Mouse (Mus musculus) lung, embryonic 16.5 days (tissue): ENCODE results near the gene Ccdc121. TPM values are rescaled to one million over a fixed set of nuclear protein-coding genes. Genes with fewer than 3 reads are reported as not detected.
A peak's percentile ranks its signal among the peaks of the same experiment; 100 is the strongest.

ENCODE experiments used
- ATAC-seq: fragments of 200-750 bp; cut with Nextera tagmentation; 2 replicates; pipeline ENCODE4 v1.8.0; 2017; ENCODE audit warnings: low read depth, mild to moderate bottlenecking, moderate library complexity
- H3K27ac ChIP-seq: fragments of 300-500 bp; sonication (generic); 2 replicates; pipeline ENCODE4 v1.5.1; 2014; ENCODE audit warnings: mild to moderate bottlenecking, control low read depth, low read length
- H3K27me3 ChIP-seq: fragments of 300-500 bp; sonication (generic); 2 replicates; pipeline ENCODE4 v1.6.1; 2014; ENCODE audit warnings: low read depth, low read length, mixed read lengths; ENCODE audit not compliant: control insufficient read depth, insufficient read depth
- H3K36me3 ChIP-seq: fragments of 300-500 bp; sonication (generic); 2 replicates; pipeline ENCODE4 v1.6.1; 2014; ENCODE audit warnings: low read length; ENCODE audit not compliant: control insufficient read depth, insufficient read depth
- H3K4me1 ChIP-seq: fragments of 300-500 bp; sonication (generic); replicated peaks from 2 replicates; pipeline ENCODE4 v1.6.1; 2014; ENCODE audit warnings: low read length, mixed read lengths; ENCODE audit not compliant: control insufficient read depth, insufficient read depth
- H3K4me2 ChIP-seq: fragments of 300-500 bp; sonication (generic); 2 replicates; pipeline ENCODE4 v1.6.1; 2014; ENCODE audit warnings: low read depth, low read length, control low read depth
- H3K4me3 ChIP-seq: fragments of 300-500 bp; sonication (generic); 2 replicates; pipeline ENCODE4 v1.5.1; 2014; ENCODE audit warnings: mild to moderate bottlenecking, low read length, control low read depth
- H3K9ac ChIP-seq: fragments of 300-500 bp; sonication (generic); 2 replicates; pipeline ENCODE4 v1.6.1; 2014; ENCODE audit warnings: low read length, control low read depth
- H3K9me3 ChIP-seq: fragments of 300-500 bp; sonication (generic); 2 replicates; pipeline ENCODE4 v1.6.1; 2016; ENCODE audit warnings: low read length; ENCODE audit not compliant: control insufficient read depth
- WGBS: fragments of 180-500 bp; shearing (Covaris S2); extraction: QIAGEN DNeasy Blood & Tissue Kit; methylation state at CpG from one replicate; pipeline ENCODE4 v1.1.7; 2014; 5-methylcytosine and 5-hydroxymethylcytosine counted together
- polyA plus RNA-seq: library from polyadenylated mRNA; unstranded; fragments of >200 nt; fragmentation: Nextera tagmentation; extraction: Ambion mirVana; gene quantifications from 2 replicates; pipeline ENCODE4 v1.2.1, GENCODE M21; 2015

The Ccdc121 gene
- polyA plus RNA-seq, 1 experiment from 2014 or later: 0.58 TPM

- WGBS: 78% methylated on average over 8 of the region's 8 CpGs
- no peak overlapping the region for H3K4me2 ChIP-seq
Measured at GRCm38 (mm10) chr1:181469415-181469814, 41.8 kb downstream of the Ccdc121 start.

DNA sequence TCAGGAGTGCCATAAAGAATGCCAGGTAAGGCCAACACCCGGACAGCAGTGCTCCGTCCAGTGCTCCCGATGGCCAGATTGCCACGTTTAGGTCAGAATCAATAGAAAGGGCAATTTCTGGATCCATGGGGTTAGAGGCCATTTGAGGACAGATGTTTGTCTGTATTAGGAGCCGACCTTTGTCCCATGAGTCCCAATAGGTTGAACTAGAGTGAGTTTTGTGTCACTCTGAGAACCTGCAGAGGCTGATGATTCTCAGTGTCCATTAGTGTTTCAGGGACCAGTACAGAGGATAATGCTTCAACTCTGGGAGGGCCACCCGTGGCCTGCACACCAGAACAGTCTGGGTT is 44.0 kb downstream of the Ccdc121 start:
- peaks cover 9% of the 10 kb centered on the region; the same call in 1 of the 2 replicates for H3K9me3 ChIP-seq
- no peaks in the 10 kb centered on the region for H3K36me3 ChIP-seq
- H3K4me1 ChIP-seq: peaks cover 4% of the 10 kb centered on the region
- whole genome bisulfite sequencing: 92% methylated on average over 6 of the region's 6 CpGs
- no peak overlapping the region for H3K4me3 ChIP-seq
- no peaks in the 10 kb centered on the region for H3K27me3 ChIP-seq
- H3K27ac ChIP-seq: no peak overlapping the region
- ATAC-seq: no peak
- H3K9ac ChIP-seq: no peak overlapping the region
- no peak overlapping the region for H3K4me2 ChIP-seq

More at GRCm38 (mm10) chr1:181469415-181469814, 41.8 kb downstream of the Ccdc121 start:
- Histone ChIP-seq H3K36me3 (no peaks in the 10 kb centered on the region), H3K9ac (no peak overlapping the region), H3K9me3 (peaks cover 9% of the 10 kb centered on the region; the same call in 1 of the 2 replicates), H3K27me3 (no peaks in the 10 kb centered on the region), H3K27ac (no peak overlapping the region), H3K4me1 (peaks cover 4% of the 10 kb centered on the region), H3K4me3 (no peak overlapping the region)
- no peak for ATAC-seq

DNA sequence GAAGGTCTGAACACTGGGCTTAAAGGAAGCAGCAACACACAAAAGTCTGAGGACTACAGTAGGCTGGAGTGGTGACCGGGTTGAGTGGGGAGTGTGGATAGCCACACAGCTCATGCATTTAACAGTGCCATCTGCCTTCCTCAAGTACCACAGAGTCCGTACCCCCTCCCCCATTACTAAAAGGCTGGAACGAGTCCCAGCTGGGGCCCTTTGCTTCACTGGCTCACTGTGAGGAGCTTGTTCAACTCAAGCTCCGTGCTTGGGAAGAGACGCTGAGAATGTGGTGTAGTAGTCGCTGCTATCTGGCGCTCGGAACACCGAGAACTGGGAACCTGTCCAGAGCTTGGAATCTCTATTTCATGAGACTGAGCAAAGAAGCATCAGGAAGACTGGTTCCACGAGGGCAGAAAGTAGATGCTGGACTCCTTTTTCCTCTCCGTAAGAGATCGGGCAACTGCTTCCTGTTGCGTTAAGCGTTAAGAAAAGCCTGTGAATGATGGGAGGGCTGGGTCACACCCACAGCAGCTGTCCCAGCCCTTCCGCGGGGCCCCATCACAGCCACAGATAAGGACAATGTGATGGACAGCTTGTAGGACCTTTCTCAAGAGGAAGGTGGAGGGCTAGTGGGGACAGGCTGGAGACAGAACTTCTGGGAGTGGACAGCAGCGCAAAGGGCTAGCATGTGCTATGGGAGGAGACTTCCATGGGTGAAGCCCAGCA is 44.5 kb downstream of the Ccdc121 start:
- WGBS: 39% methylated on average over 17 of the region's 17 CpGs
- ATAC-seq: peak; percentile 50; the same call in 1 of the 2 replicates

DNA sequence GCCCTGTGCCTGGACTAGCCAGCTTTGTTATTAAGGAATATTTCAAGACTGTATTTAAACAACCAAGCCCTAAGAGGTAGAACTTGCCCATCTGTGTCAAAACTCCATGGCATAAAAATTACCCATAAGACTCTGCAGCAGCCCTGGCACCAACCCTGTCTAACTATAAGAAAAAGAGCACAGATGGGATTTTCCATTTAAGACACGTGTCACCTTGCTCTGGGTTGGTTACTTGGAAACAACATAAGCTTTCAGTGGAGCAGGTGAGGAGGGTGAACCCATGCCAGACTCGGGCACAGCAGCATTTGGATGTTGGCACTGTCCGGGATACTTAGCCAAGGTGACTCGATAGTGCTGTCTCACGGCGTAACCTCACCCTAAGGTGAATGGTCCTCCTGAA is 45.2 kb downstream of the Ccdc121 start:
- peak; percentile 5; the same call in 1 of the 2 replicates for ATAC-seq
- H3K27ac ChIP-seq: no peak overlapping the region
- no peaks in the 10 kb centered on the region for H3K27me3 ChIP-seq
- H3K9me3 ChIP-seq: peaks cover 4% of the 10 kb centered on the region; the same call in 1 of the 2 replicates
- no peak overlapping the region for H3K4me2 ChIP-seq
- H3K9ac ChIP-seq: no peak overlapping the region
- H3K4me3 ChIP-seq: no peak overlapping the region
- WGBS: 88% methylated on average over 6 of the region's 6 CpGs
- no peaks in the 10 kb centered on the region for H3K36me3 ChIP-seq
- H3K4me1 ChIP-seq: peaks cover 4% of the 10 kb centered on the region

More for the DNA sequence above, 44.5 kb downstream of the Ccdc121 start:
- H3K27ac ChIP-seq: no peak overlapping the region
- H3K9ac ChIP-seq: no peak overlapping the region
- no peak overlapping the region for H3K4me3 ChIP-seq
- peak overlapping the region; percentile 11; the same call in 1 of the 2 replicates for H3K4me2 ChIP-seq
- peaks cover 4% of the 10 kb centered on the region for H3K4me1 ChIP-seq
- H3K27me3 ChIP-seq: no peaks in the 10 kb centered on the region
- no peaks in the 10 kb centered on the region for H3K36me3 ChIP-seq
- peaks cover 9% of the 10 kb centered on the region; the same call in 1 of the 2 replicates for H3K9me3 ChIP-seq

- Histone ChIP-seq H3K4me3 (no peak overlapping the region), H3K27me3 (no peaks in the 10 kb centered on the region), H3K36me3 (no peaks in the 10 kb centered on the region), H3K9me3 (no peaks in the 10 kb centered on the region), H3K4me2 (no peak overlapping the region), H3K27ac (no peak overlapping the region), H3K9ac (no peak overlapping the region), H3K4me1 (peaks cover 4% of the 10 kb centered on the region)
- ATAC-seq: no peak
- 38% methylated on average over 5 of the region's 5 CpGs for WGBS
Measured at GRCm38 (mm10) chr1:181465027-181465426, 46.2 kb downstream of the Ccdc121 start.

DNA sequence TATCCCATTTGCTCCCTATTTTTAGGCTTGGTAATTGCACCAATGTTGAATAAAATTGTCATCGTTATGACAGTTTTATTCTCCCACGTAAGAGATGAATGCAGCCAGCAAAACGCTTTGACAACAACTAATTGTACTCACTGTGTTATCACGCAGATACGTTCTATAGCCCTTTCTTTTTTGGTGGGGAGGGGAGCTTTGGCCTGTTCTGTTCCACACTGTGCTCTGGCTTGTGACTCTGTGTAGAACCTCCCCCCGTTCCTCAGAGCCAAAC is 48.4 kb downstream of the Ccdc121 start:
- H3K4me1 ChIP-seq: peaks cover 4% of the 10 kb centered on the region
- no peaks in the 10 kb centered on the region for H3K36me3 ChIP-seq
- H3K27ac ChIP-seq: no peak overlapping the region
- 72% methylated on average over 6 of the region's 6 CpGs for WGBS
- H3K4me2 ChIP-seq: no peak overlapping the region
- H3K27me3 ChIP-seq: no peaks in the 10 kb centered on the region
- ATAC-seq: no peak
- no peaks in the 10 kb centered on the region for H3K9me3 ChIP-seq
- H3K9ac ChIP-seq: no peak overlapping the region
- H3K4me3 ChIP-seq: no peak overlapping the region

DNA sequence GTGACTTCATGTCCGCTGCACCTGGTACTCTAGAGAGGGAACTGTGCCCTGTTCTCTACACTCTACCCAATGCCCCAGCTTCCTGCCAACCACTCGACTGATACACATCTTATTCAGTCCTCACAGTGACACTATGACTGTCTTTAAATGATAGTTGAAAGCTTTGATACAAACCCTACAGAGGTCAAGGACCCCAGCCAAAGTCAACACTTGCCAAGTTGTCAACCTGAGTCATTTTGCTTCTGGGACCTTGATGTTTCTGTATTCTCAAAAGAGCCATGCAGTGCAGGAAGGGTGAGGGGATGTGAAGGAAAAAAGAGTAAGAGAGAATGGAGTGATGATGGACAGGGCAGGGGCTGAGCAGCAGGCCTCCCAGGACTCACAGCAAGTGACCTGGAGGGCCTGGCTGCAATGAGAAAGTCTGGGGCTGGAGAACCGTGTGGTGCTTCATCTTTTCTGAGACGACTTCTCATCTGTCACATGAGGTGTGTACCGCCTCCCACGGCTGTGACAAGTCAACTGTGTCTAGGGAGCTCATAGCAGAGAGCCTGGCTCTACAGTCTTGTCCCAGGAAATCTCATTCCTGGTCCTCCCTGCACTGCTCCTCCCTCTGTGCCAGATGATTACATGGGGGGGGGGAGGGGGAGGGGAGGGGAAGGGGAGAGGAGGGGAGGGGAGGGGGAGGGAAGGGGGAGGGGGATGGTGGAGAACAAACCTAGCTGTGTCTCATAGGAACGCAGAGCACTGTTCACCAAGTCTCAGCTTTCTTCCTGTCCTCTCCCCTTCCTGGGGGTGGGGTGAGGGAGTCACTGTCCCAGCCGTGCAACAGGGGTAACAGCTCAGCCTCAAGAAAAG is 49.0 kb downstream of the Ccdc121 start:
- no peaks in the 10 kb centered on the region for H3K27me3 ChIP-seq
- H3K4me3 ChIP-seq: no peak overlapping the region
- H3K4me1 ChIP-seq: peaks cover 4% of the 10 kb centered on the region
- H3K9ac ChIP-seq: no peak overlapping the region
- no peaks in the 10 kb centered on the region for H3K9me3 ChIP-seq
- H3K36me3 ChIP-seq: no peaks in the 10 kb centered on the region
- H3K27ac ChIP-seq: no peak overlapping the region
- WGBS: 30% methylated on average over 8 of the region's 8 CpGs
- no peak for ATAC-seq
- no peak overlapping the region for H3K4me2 ChIP-seq

- Histone ChIP-seq H3K9me3 (no peaks in the 10 kb centered on the region), H3K27me3 (no peaks in the 10 kb centered on the region), H3K4me3 (no peak overlapping the region), H3K4me1 (no peaks in the 10 kb centered on the region; the same call in 1 of the 2 replicates), H3K9ac (no peak overlapping the region), H3K4me2 (no peak overlapping the region), H3K27ac (no peak overlapping the region), H3K36me3 (no peaks in the 10 kb centered on the region)
- 70% methylated on average over 8 of the region's 8 CpGs for WGBS
- ATAC-seq: no peak
Measured at GRCm38 (mm10) chr1:181461484-181461883, 49.8 kb downstream of the Ccdc121 start.

DNA sequence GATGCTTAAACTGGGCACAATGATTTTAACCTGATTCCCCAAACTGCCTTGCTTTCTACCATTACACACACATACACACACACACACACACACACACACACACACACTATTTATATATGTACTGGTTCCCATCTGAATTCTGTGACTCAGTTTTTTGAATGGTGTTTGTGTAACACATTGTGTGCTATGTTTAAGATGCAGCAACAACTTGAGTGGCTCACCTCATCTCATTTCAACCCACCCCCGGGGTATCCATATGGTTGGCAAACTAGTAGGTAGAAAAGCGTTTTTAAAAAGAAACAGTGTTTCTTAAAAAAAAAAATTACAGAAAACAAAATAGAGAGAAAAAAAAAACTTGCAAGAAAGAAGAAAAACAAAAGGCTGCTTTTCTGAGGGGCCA is 51.0 kb downstream of the Ccdc121 start:
- ATAC-seq: no peak
- Histone ChIP-seq H3K4me3 (no peak overlapping the region), H3K27me3 (no peaks in the 10 kb centered on the region), H3K36me3 (no peaks in the 10 kb centered on the region), H3K9me3 (no peaks in the 10 kb centered on the region), H3K9ac (no peak overlapping the region), H3K27ac (no peak overlapping the region), H3K4me2 (no peak overlapping the region), H3K4me1 (no peaks in the 10 kb centered on the region)
- 79% methylated on average over 2 of the region's 2 CpGs for WGBS
